Mouse (Mus musculus): ENCODE measurements around the gene Man2a1. TPM values are rescaled to one million over a fixed set of nuclear protein-coding genes. Genes with fewer than 3 reads are reported as not detected.

Gene Man2a1
- polyA plus RNA-seq, 1 experiment from 2014 or later, result 11.5 TPM

DNA sequence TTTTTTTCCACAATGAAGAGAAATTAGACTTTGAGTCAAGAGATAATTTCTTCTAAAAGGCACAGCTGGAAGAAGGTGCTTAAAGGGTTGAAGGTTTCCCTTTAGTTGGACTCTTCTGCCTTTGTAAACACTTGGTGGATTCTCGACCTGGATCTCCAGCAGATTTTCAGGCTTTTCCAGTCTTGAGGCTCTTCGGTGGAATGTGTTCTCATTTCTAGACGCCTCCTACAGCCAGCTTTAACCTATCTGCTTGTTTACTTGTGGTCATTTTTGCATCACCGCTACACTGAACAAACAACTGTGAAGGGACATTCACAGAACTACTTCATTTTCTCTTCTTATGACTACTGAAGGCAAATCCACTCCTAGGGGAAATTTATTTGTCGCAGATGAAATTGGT, 173.7 kb downstream of the Man2a1 start:
- Histone ChIP-seq H3K9me3 (ENCODE audit: low read length) (no peaks in the 10 kb centered on the region), H3K27ac (ENCODE audit: low read depth) (no peak overlapping the region), H3K27me3 (ENCODE audit: insufficient read depth, low read length) (no peaks in the 10 kb centered on the region), H3K4me1 (ENCODE audit: insufficient read depth) (no peaks in the 10 kb centered on the region), H3K4me3 (ENCODE audit: low read depth, low read length) (no peak overlapping the region), H3K36me3 (replicated peaks; ENCODE audit: insufficient read depth, low read length) (no peaks in the 10 kb centered on the region), H3K9ac (replicated peaks) (no peak overlapping the region), H3K4me2 (ENCODE audit: low read depth, low read length) (no peak overlapping the region)
- no peak for DNase-seq
- WGBS (ENCODE audit: insufficient replicate concordance), result 79% methylated on average over 5 of the region's 5 CpGs
- ATAC-seq, result no peak
- TF ChIP-seq EP300 (IDR thresholded peaks at IDR 0.05; ENCODE audit: low read depth) (no peak), CTCF (IDR thresholded peaks at IDR 0.05; ENCODE audit: low read depth) (no peak)

DNA sequence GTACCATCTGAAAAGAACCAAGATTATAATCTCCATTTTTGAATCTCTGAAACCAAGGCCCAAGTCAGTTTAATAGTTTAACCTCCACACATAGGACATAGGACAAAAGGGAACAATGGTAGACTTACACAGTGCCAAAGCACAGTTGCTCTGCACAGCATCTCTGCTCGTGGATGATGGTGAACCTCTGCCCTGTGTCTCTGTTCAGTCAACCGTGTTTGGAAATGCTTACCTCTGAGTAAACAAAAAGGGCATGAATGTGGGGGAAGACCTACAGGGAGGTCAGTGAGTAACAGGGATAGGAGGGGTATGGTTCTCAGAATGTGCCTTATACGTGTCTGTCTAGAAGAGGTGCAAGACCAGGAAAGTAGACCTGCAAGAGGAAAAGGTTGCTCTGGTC, 177.8 kb downstream of the Man2a1 start:
- Histone ChIP-seq H3K4me2 (ENCODE audit: low read depth, low read length) (no peak overlapping the region), H3K9ac (replicated peaks) (no peak overlapping the region), H3K9me3 (ENCODE audit: low read length) (no peaks in the 10 kb centered on the region), H3K4me1 (ENCODE audit: insufficient read depth) (peaks cover 4% of the 10 kb centered on the region; the same call in 1 of the 2 replicates), H3K4me3 (ENCODE audit: low read depth, low read length) (no peak overlapping the region), H3K27ac (ENCODE audit: low read depth) (no peak overlapping the region), H3K27me3 (ENCODE audit: insufficient read depth, low read length) (no peaks in the 10 kb centered on the region), H3K36me3 (replicated peaks; ENCODE audit: insufficient read depth, low read length) (no peaks in the 10 kb centered on the region)
- peak; percentile 22; the same call in 1 of the 2 replicates for ATAC-seq
- WGBS (ENCODE audit: insufficient replicate concordance), result 47% methylated on average over 3 of the region's 3 CpGs
- DNase-seq, result no peak
- TF ChIP-seq CTCF (IDR thresholded peaks at IDR 0.05; ENCODE audit: low read depth) (no peak), EP300 (IDR thresholded peaks at IDR 0.05; ENCODE audit: low read depth) (no peak)

- Histone ChIP-seq H3K36me3 (replicated peaks; ENCODE audit: insufficient read depth, low read length) (no peaks in the 10 kb centered on the region), H3K4me3 (ENCODE audit: low read depth, low read length) (no peak overlapping the region), H3K9ac (replicated peaks) (no peak overlapping the region), H3K4me2 (ENCODE audit: low read depth, low read length) (no peak overlapping the region), H3K27me3 (ENCODE audit: insufficient read depth, low read length) (no peaks in the 10 kb centered on the region), H3K4me1 (ENCODE audit: insufficient read depth) (peaks cover 4% of the 10 kb centered on the region; the same call in 1 of the 2 replicates), H3K27ac (ENCODE audit: low read depth) (no peak overlapping the region), H3K9me3 (ENCODE audit: low read length) (no peaks in the 10 kb centered on the region)
- no peak for TF ChIP-seq EP300 (IDR thresholded peaks at IDR 0.05; ENCODE audit: low read depth)
- TF ChIP-seq CTCF (IDR thresholded peaks at IDR 0.05; ENCODE audit: low read depth), result no peak
- WGBS (ENCODE audit: insufficient replicate concordance), result 86% methylated on average over 12 of the region's 12 CpGs
- no peak for ATAC-seq
- no peak for DNase-seq
Measured at GRCm38 (mm10) chr17:64778756-64779155, 178.2 kb downstream of the Man2a1 start.

- ATAC-seq (no peak), DNase-seq (no peak)
- 70% methylated on average over 18 of the region's 18 CpGs for WGBS (ENCODE audit: insufficient replicate concordance)
- Histone ChIP-seq H3K36me3 (replicated peaks; ENCODE audit: insufficient read depth, low read length) (no peaks in the 10 kb centered on the region), H3K27me3 (ENCODE audit: insufficient read depth, low read length) (no peaks in the 10 kb centered on the region), H3K9ac (replicated peaks) (no peak overlapping the region), H3K9me3 (ENCODE audit: low read length) (no peaks in the 10 kb centered on the region), H3K4me1 (ENCODE audit: insufficient read depth) (peaks cover 4% of the 10 kb centered on the region; the same call in 1 of the 2 replicates), H3K4me3 (ENCODE audit: low read depth, low read length) (no peak overlapping the region), H3K27ac (ENCODE audit: low read depth) (no peak overlapping the region), H3K4me2 (ENCODE audit: low read depth, low read length) (no peak overlapping the region)
- TF ChIP-seq EP300 (IDR thresholded peaks at IDR 0.05; ENCODE audit: low read depth) (no peak), CTCF (IDR thresholded peaks at IDR 0.05; ENCODE audit: low read depth) (no peak)
Measured at GRCm38 (mm10) chr17:64780753-64781490, 180.4 kb downstream of the Man2a1 start.

GRCm38 (mm10) chr17:64782307-64782706, 181.8 kb downstream of the Man2a1 start:
- H3K27me3 ChIP-seq (ENCODE audit: insufficient read depth, low read length), result no peaks in the 10 kb centered on the region
- no peaks in the 10 kb centered on the region for H3K36me3 ChIP-seq (replicated peaks; ENCODE audit: insufficient read depth, low read length)
- ATAC-seq, result peak; percentile 96
- WGBS (ENCODE audit: insufficient replicate concordance), result 71% methylated on average over 3 of the region's 3 CpGs
- TF ChIP-seq EP300 (IDR thresholded peaks at IDR 0.05; ENCODE audit: low read depth) (peak; percentile 27; the same call in 1 of the 2 replicates), CTCF (IDR thresholded peaks at IDR 0.05; ENCODE audit: low read depth) (no peak)
- no peak overlapping the region for H3K4me3 ChIP-seq (ENCODE audit: low read depth, low read length)
- DNase-seq, result peak; percentile 43
- H3K4me2 ChIP-seq (ENCODE audit: low read depth, low read length), result no peak overlapping the region
- peak overlapping the region; percentile 34; the same call in 1 of the 2 replicates for H3K27ac ChIP-seq (ENCODE audit: low read depth)
- no peak overlapping the region for H3K9ac ChIP-seq (replicated peaks)
- H3K9me3 ChIP-seq (ENCODE audit: low read length), result no peaks in the 10 kb centered on the region
- peaks cover 4% of the 10 kb centered on the region; the same call in 1 of the 2 replicates for H3K4me1 ChIP-seq (ENCODE audit: insufficient read depth)

DNA sequence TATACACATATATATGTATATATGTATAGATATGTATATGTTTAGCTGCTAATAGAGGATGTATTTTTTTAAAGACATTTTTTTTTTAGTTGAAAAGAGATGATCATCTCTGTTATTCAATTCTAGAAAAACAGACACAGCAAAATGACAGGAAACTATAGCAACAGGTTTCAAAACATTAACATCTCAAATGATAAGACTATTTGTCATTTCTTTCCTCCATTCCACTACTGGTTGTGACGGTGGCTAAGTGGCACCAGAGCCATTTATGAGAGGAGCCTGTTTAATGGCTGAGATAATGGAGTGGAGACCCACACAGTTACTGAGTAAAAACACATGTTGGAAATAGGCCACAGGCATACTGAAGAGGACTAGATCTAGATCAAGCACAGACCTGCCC, 185.4 kb downstream of the Man2a1 start:
- H3K9ac ChIP-seq (replicated peaks), result no peak overlapping the region
- no peak overlapping the region for H3K4me2 ChIP-seq (ENCODE audit: low read depth, low read length)
- no peak for TF ChIP-seq EP300 (IDR thresholded peaks at IDR 0.05; ENCODE audit: low read depth)
- TF ChIP-seq CTCF (IDR thresholded peaks at IDR 0.05; ENCODE audit: low read depth), result no peak
- H3K27ac ChIP-seq (ENCODE audit: low read depth), result no peak overlapping the region
- ATAC-seq (no peak), DNase-seq (no peak)
- no peak overlapping the region for H3K4me3 ChIP-seq (ENCODE audit: low read depth, low read length)
- no peaks in the 10 kb centered on the region for H3K27me3 ChIP-seq (ENCODE audit: insufficient read depth, low read length)
- no peaks in the 10 kb centered on the region for H3K36me3 ChIP-seq (replicated peaks; ENCODE audit: insufficient read depth, low read length)
- 46% methylated on average over 1 of the region's 1 CpGs for WGBS (ENCODE audit: insufficient replicate concordance)
- no peaks in the 10 kb centered on the region for H3K9me3 ChIP-seq (ENCODE audit: low read length)
- H3K4me1 ChIP-seq (ENCODE audit: insufficient read depth), result peaks cover 4% of the 10 kb centered on the region; the same call in 1 of the 2 replicates

Data from liver, postnatal 0 days (tissue).